Mouse (Mus musculus) olfactory bulb, adult 2 months (tissue): ENCODE data around the gene Abtb2. TPM values are rescaled to one million over a fixed set of nuclear protein-coding genes. Genes with fewer than 3 reads are reported as not detected.

Experiments
- H3K27ac ChIP-seq: fragments of 200-500 bp; 2 replicates; pipeline ENCODE4 v1.5.1; 2012; ENCODE audit warnings: low read depth, low read length; ENCODE audit not compliant: insufficient read depth
- H3K4me1 ChIP-seq: fragments of 200-500 bp; 2 replicates; pipeline ENCODE4 v1.6.1; 2012; ENCODE audit warnings: low read length; ENCODE audit not compliant: control insufficient read depth, insufficient read depth
- H3K4me3 ChIP-seq: fragments of 200-500 bp; 2 replicates; pipeline ENCODE4 v1.5.1; 2012; ENCODE audit warnings: mild to moderate bottlenecking, low read depth, low read length, moderate library complexity; ENCODE audit not compliant: insufficient read depth
- CTCF ChIP-seq: fragments of 200-500 bp; IDR thresholded peaks from 2 replicates; pipeline ENCODE4 v1.5.1; 2012; ENCODE audit warnings: low read depth, mild to moderate bottlenecking, low read length, moderate library complexity; ENCODE audit not compliant: insufficient read depth
- POLR2A ChIP-seq: fragments of 200-500 bp; IDR thresholded peaks from 2 replicates; pipeline ENCODE4 v1.6.1; 2012; ENCODE audit warnings: mild to moderate bottlenecking, low read depth, low read length, moderate library complexity; ENCODE audit not compliant: insufficient read depth
- WGBS: fragments of 180-500 bp; shearing (Covaris S2); methylation state at CpG from one replicate; pipeline ENCODE4 v1.1.7; 2018; 5-methylcytosine and 5-hydroxymethylcytosine counted together
- polyA plus RNA-seq: library from polyadenylated mRNA; stranded (reverse); fragments of >200 nt; gene quantifications from 2 replicates; pipeline ENCODE4 v1.2.4, GENCODE M21; 2012; ENCODE audit warnings: low replicate concordance; ENCODE audit not compliant: missing spikeins, insufficient read depth, insufficient read length

Abtb2 gene
- polyA plus RNA-seq, 1 experiment = not detected

DNA sequence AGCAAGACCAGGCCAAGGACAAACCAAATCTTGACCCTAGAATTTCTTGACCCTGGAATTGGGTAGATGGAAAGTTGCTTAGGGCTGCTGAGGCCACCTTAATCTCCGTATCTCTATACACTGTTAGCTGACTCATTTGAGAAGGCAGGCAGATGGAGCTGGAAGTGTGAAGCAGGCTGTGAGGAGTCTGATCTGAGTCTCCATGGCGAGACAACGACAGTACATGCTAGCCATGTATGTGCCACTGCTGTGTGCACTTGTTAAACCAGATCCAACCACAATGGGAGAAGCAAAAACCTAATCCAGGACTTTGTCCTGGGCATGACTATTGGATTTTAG lies 26.4 kb downstream of the Abtb2 start:
- no peak for TF ChIP-seq POLR2A
- no peak for TF ChIP-seq CTCF
- Histone ChIP-seq H3K4me3 (no peak overlapping the region), H3K4me1 (peaks cover 13% of the 10 kb centered on the region), H3K27ac (no peak overlapping the region)
- 67% methylated on average over 3 of the region's 3 CpGs for WGBS

GRCm38 (mm10) chr2:103594592-103595011 lies 28.5 kb downstream of the Abtb2 start:
- H3K4me1 ChIP-seq = peaks cover 13% of the 10 kb centered on the region
- no peak overlapping the region for H3K4me3 ChIP-seq
- no peak for TF ChIP-seq POLR2A
- WGBS = 88% methylated on average over 6 of the region's 6 CpGs
- no peak overlapping the region for H3K27ac ChIP-seq

- Histone ChIP-seq H3K27ac (no peak overlapping the region), H3K4me3 (no peak overlapping the region), H3K4me1 (peaks cover 17% of the 10 kb centered on the region)
- WGBS = 47% methylated on average over 5 of the region's 5 CpGs
- TF ChIP-seq POLR2A = no peak
- no peak for TF ChIP-seq CTCF
Measured at GRCm38 (mm10) chr2:103595028-103595651, 29.0 kb downstream of the Abtb2 start.

DNA sequence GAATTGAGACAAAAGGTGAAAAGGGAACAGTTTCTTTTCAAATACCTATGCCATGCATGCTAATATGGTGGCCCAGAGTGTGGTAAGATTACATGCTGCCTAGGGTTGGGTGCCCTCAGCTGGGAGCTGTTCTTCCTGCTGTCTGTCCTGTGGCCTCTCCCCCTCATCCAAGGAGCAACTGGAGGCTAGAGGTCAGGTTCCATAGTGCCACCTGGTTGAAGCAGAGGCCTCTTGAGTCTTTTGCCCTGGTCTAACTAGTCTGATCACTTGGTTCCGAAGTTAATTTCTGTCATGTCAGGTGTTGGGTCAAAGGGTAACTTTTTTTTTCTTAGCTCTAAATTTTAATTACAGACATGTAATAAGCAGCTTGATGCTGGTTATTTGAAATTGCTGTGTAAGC lies 33.2 kb downstream of the Abtb2 start:
- peaks cover 18% of the 10 kb centered on the region for H3K4me1 ChIP-seq
- TF ChIP-seq CTCF = no peak
- TF ChIP-seq POLR2A = no peak
- WGBS = 95% methylated on average over 1 of the region's 1 CpGs
- no peak overlapping the region for H3K27ac ChIP-seq
- H3K4me3 ChIP-seq = no peak overlapping the region

DNA sequence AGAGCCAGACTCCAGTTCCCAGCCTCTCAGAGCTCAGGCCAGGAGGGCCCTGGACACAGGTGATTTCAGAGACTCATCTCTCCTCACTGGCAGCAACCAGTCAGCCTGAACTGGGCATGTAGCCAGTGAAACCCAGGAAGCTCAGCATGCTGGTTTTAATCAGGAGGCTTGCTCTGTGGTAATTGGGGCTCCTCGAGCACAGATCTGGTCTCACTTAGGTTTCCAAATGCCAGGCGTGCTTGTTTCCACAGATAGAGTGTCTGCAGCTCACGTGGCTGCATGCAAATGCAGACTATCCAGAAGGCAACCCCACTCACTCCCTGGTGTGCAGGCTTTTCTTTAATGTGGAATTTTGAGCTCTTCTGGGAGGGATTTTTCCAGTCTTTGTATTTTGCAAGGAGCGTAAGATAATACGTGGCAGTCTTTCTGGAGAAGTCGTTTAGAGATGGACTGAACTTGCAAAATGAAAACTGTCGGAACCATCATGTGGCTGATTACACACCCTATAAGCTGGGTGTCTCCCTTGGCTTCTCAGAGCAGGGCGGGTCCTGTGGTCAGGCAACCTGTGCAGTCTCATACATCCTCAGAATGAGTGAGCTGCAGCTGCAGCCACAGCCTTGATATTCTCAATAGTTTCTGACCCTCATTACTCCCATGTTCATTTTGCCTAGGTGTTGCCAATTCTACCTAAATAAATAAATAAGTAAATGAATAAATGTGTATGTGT lies 34.2 kb downstream of the Abtb2 start:
- Histone ChIP-seq H3K27ac (no peak overlapping the region), H3K4me3 (no peak overlapping the region), H3K4me1 (peaks cover 11% of the 10 kb centered on the region)
- WGBS = 33% methylated on average over 8 of the region's 8 CpGs
- no peak for TF ChIP-seq CTCF
- TF ChIP-seq POLR2A = no peak

GRCm38 (mm10) chr2:103601126-103601525 lies 35.0 kb downstream of the Abtb2 start:
- TF ChIP-seq POLR2A (no peak), CTCF (no peak)
- WGBS = 78% methylated on average over 1 of the region's 1 CpGs
- no peak overlapping the region for H3K27ac ChIP-seq
- H3K4me1 ChIP-seq = peaks cover 9% of the 10 kb centered on the region; the same call in 1 of the 2 replicates
- H3K4me3 ChIP-seq = no peak overlapping the region

- 92% methylated on average over 1 of the region's 1 CpGs for WGBS
- Histone ChIP-seq H3K4me3 (no peak overlapping the region), H3K27ac (no peak overlapping the region), H3K4me1 (peaks cover 9% of the 10 kb centered on the region; the same call in 1 of the 2 replicates)
- TF ChIP-seq CTCF (no peak), POLR2A (no peak)
Measured at GRCm38 (mm10) chr2:103601531-103601930, 35.4 kb downstream of the Abtb2 start.

GRCm38 (mm10) chr2:103603209-103603608 lies 37.1 kb downstream of the Abtb2 start:
- no peak for TF ChIP-seq POLR2A
- TF ChIP-seq CTCF = no peak
- H3K4me1 ChIP-seq = peaks cover 9% of the 10 kb centered on the region; the same call in 1 of the 2 replicates
- WGBS = 87% methylated on average over 3 of the region's 3 CpGs
- H3K27ac ChIP-seq = no peak overlapping the region
- no peak overlapping the region for H3K4me3 ChIP-seq

- peaks cover 9% of the 10 kb centered on the region; the same call in 1 of the 2 replicates for H3K4me1 ChIP-seq
- 95% methylated on average over 1 of the region's 1 CpGs for WGBS
- no peak for TF ChIP-seq CTCF
- TF ChIP-seq POLR2A = no peak
Measured at GRCm38 (mm10) chr2:103603869-103604268, 37.8 kb downstream of the Abtb2 start.

DNA sequence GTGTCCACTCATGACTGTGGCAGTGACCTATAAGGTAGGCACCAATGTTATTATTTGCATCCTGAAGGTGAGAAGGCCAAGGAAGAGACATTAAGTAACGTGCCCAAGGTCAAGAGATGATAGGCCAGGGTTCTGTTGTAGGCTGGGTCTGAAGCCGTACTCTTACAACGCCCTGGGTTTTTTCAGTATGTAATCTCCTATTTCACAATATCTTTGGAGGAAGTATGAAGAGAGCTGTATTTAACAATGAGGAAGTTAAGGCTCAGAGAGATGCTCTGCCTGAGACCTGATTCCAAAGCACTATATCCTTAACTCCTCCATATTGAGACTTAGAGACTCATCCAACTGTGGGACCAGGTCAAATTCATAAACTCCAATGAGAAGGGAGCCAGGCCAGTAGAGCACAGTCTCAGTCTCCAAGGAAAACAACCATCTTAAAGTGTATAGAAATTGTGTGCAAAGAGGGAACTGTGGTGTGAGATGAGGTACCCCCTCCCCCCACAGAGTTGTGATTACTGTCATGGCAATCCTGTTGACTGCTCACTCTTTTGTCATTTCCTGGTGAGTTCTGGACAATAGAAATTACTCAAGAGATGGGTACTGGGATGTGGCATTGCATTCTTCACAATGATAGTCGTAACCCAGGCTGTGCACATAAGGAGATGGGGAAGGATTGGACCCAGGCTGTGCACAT lies 39.8 kb downstream of the Abtb2 start:
- Histone ChIP-seq H3K27ac (no peak overlapping the region), H3K4me3 (no peak overlapping the region), H3K4me1 (no peaks in the 10 kb centered on the region)
- WGBS = 97% methylated on average over 4 of the region's 4 CpGs
- TF ChIP-seq CTCF = no peak
- no peak for TF ChIP-seq POLR2A

More at GRCm38 (mm10) chr2:103603869-103604268, 37.8 kb downstream of the Abtb2 start:
- Histone ChIP-seq H3K27ac (no peak overlapping the region), H3K4me3 (no peak overlapping the region)
